ENCODE assay signal across 13 mouse cellular contexts in genomic region chr6:16727256-16727890, GRCm38 (mm10).
DNase-seq lines count a peak whose midpoint lies in the region; ATAC-seq lines count a peak whose summit lies in the region.
"Had no signal": no experiment of that assay in that cellular context is flagged by ENCODE, and none has a peak within 500 bp of the region (broad histone marks: within the 10 kb centered on the region; RNA-seq: fewer than 3 reads in every experiment).

No protein-coding gene starts in this region.

- no peaks in the 10 kb centered on the region for H3K9me3 ChIP-seq in forebrain, embryonic 11.5 days (ENCODE audit: control insufficient read depth, low read length)
- no peaks in the 10 kb centered on the region for H3K9me3 ChIP-seq in hindbrain, embryonic 15.5 days

- peak; percentile 78 for DNase-seq in embryo, embryonic 10.5 days (ENCODE audit: low spot score)
- DNase-seq in forebrain, embryonic 11.5 days (ENCODE audit: low spot score): peak; percentile 81
- DNase-seq in neural tube, embryonic 10.5 days (ENCODE audit: extremely low spot score, low spot score): peak; percentile 16
- DNase-seq in ovary, adult 18-20 months (ENCODE audit: low spot score): no peak
- DNase-seq in layer of hippocampus, postnatal 25 days (ENCODE audit: extremely low spot score in 1 of 2, low spot score in 1 of 2): no peak
- DNase-seq in layer of hippocampus, postnatal 10 days (ENCODE audit: low spot score in 2 of 2): no peak
- DNase-seq in layer of hippocampus, postnatal 36 days: no peak
- DNase-seq: cerebellum, postnatal 25 days; gastrocnemius, postnatal 25 days; heart, postnatal 10 days; kidney, adult 8-10 months; right cerebral cortex, adult 18-20 months had no signal

- WGBS in forebrain, embryonic 11.5 days: 7% methylated on average over 13 of the region's 13 CpGs
- WGBS in hindbrain, embryonic 15.5 days: 10% methylated on average over 13 of the region's 13 CpGs

- no peak overlapping the region for H3K4me3 ChIP-seq in forebrain, embryonic 11.5 days (ENCODE audit: low read depth, low read length)
- H3K4me3 ChIP-seq in hindbrain, embryonic 15.5 days: peak overlapping the region; percentile 26

- H3K36me3 ChIP-seq in forebrain, embryonic 11.5 days (ENCODE audit: control insufficient read depth, insufficient read depth, low read length): no peaks in the 10 kb centered on the region
- H3K36me3 ChIP-seq in hindbrain, embryonic 15.5 days: no peaks in the 10 kb centered on the region

- ATAC-seq in forebrain, embryonic 11.5 days (replicated peaks; ENCODE audit: low FRiP score): peak; percentile 96
- peak; percentile 87 for ATAC-seq in hindbrain, embryonic 15.5 days (ENCODE audit: low FRiP score, low read depth)

- peak overlapping the region; percentile 22; the same call in 1 of the 2 replicates for H3K4me2 ChIP-seq in forebrain, embryonic 11.5 days (ENCODE audit: low read depth, low read length, severe bottlenecking)
- H3K4me2 ChIP-seq in hindbrain, embryonic 15.5 days: peak overlapping the region; percentile 50

- no peak overlapping the region for H3K9ac ChIP-seq in forebrain, embryonic 11.5 days (ENCODE audit: low read length)
- H3K9ac ChIP-seq in hindbrain, embryonic 15.5 days: 0 out of 2 replicates have a peak overlapping the region, but pooled peaks have one; percentile 4

- no peak overlapping the region for H3K27ac ChIP-seq in forebrain, embryonic 11.5 days (ENCODE audit: low read depth, low read length)
- H3K27ac ChIP-seq in hindbrain, embryonic 15.5 days (replicated peaks): 0 out of 2 replicates have a peak overlapping the region, but pooled peaks have one; percentile 30

- H3K4me1 ChIP-seq in forebrain, embryonic 11.5 days (replicated peaks; ENCODE audit: control insufficient read depth, insufficient read depth, low read length): 0 out of 2 replicates have a peak, but pooled peaks cover 2% of the 10 kb centered on the region
- peaks cover 6% of the 10 kb centered on the region for H3K4me1 ChIP-seq in hindbrain, embryonic 15.5 days (replicated peaks)

- H3K27me3 ChIP-seq in forebrain, embryonic 11.5 days (ENCODE audit: control insufficient read depth, insufficient read depth, low read length): no peaks in the 10 kb centered on the region
- no peaks in the 10 kb centered on the region for H3K27me3 ChIP-seq in hindbrain, embryonic 15.5 days

Comparison
In these comparisons a context has a peak if more than half of its experiments do, and no peak if none do; other contexts are left out.
1. DNase-seq: peak in embryo, embryonic 10.5 days (single experiment), forebrain, embryonic 11.5 days (single experiment) and neural tube, embryonic 10.5 days (single experiment); none in ovary, adult 18-20 months (single experiment), layer of hippocampus, postnatal 25 days (0 of 2), layer of hippocampus, postnatal 10 days (0 of 2) and layer of hippocampus, postnatal 36 days (0 of 2).